Mouse (Mus musculus) ovary, adult 18-20 months (tissue): ENCODE measurements around the gene Smyd4.
"Not testable (repeated sequence)": the region's sequence is repeated elsewhere in the genome, so short reads cannot be mapped to it uniquely, and the experiment has no call there.

Experiments
- DNase-seq: peaks from one replicate; pipeline ENCODE4 v3.0.0; 2022; ENCODE audit warnings: low spot score, mixed read lengths

Gene Smyd4

GRCm38 (mm10) chr11:75346556-75347187, 1.6 kb upstream of the Smyd4 start:
- DNase-seq: no peak

GRCm38 (mm10) chr11:75347188-75347585, 1.0 kb upstream of the Smyd4 start:
- no peak for DNase-seq

- DNase-seq: no peak
Observed at GRCm38 (mm10) chr11:75347596-75347995, 637 bp upstream of the Smyd4 start.

GRCm38 (mm10) chr11:75348890-75349261, 643 bp downstream of the Smyd4 start:
- no peak for DNase-seq

GRCm38 (mm10) chr11:75351225-75351624, 3.0 kb downstream of the Smyd4 start:
- no peak for DNase-seq

GRCm38 (mm10) chr11:75355475-75355874, 7.2 kb downstream of the Smyd4 start:
- DNase-seq: no peak

GRCm38 (mm10) chr11:75377125-75377524, 28.9 kb downstream of the Smyd4 start:
- no peak for DNase-seq

GRCm38 (mm10) chr11:75378786-75379185, 30.6 kb downstream of the Smyd4 start:
- not testable (repeated sequence) for DNase-seq

- not testable (repeated sequence) for DNase-seq
Observed at GRCm38 (mm10) chr11:75383529-75383928, 35.3 kb downstream of the Smyd4 start.

- no peak for DNase-seq
Observed at GRCm38 (mm10) chr11:75395611-75396010, 47.4 kb downstream of the Smyd4 start.

GRCm38 (mm10) chr11:75397452-75397851, 49.2 kb downstream of the Smyd4 start:
- DNase-seq: no peak

GRCm38 (mm10) chr11:75399411-75399841, 51.2 kb downstream of the Smyd4 start:
- no peak for DNase-seq

- no peak for DNase-seq
Observed at GRCm38 (mm10) chr11:75400099-75400498, 51.9 kb downstream of the Smyd4 start.

GRCm38 (mm10) chr11:75402271-75402690, 54.0 kb downstream of the Smyd4 start:
- peak; percentile 45 for DNase-seq

GRCm38 (mm10) chr11:75403301-75404052, 55.2 kb downstream of the Smyd4 start:
- peak; percentile 38 for DNase-seq

GRCm38 (mm10) chr11:75404801-75405200, 56.6 kb downstream of the Smyd4 start:
- no peak for DNase-seq

GRCm38 (mm10) chr11:75406104-75406503, 57.9 kb downstream of the Smyd4 start:
- no peak for DNase-seq

GRCm38 (mm10) chr11:75406865-75407264, 58.6 kb downstream of the Smyd4 start:
- DNase-seq: no peak

- DNase-seq: no peak
Observed at GRCm38 (mm10) chr11:75409679-75410575, 61.7 kb downstream of the Smyd4 start.

- no peak for DNase-seq
Observed at GRCm38 (mm10) chr11:75410591-75410990, 62.4 kb downstream of the Smyd4 start.

- DNase-seq: no peak
Observed at GRCm38 (mm10) chr11:75415096-75415495, 66.9 kb downstream of the Smyd4 start.

GRCm38 (mm10) chr11:75415994-75416393, 67.8 kb downstream of the Smyd4 start:
- no peak for DNase-seq

- no peak for DNase-seq
Observed at GRCm38 (mm10) chr11:75420037-75420436, 71.8 kb downstream of the Smyd4 start.
